In genomic region chr12:81932015-81932414, GRCm38 (mm10) we compare ENCODE assay signal across 15 mouse cellular contexts.
DNase-seq lines count a peak whose midpoint lies in the region; ATAC-seq lines count a peak whose summit lies in the region.
"Had no signal": no experiment of that assay in that cellular context is flagged by ENCODE, and none has a peak within 500 bp of the region (broad histone marks: within the 10 kb centered on the region; RNA-seq: fewer than 3 reads in every experiment).

No protein-coding gene starts in this region.

- peaks cover 15% of the 10 kb centered on the region for H3K36me3 ChIP-seq in heart, embryonic 14.5 days (ENCODE audit: control insufficient read depth, insufficient read depth, low read length)
- peaks cover 14% of the 10 kb centered on the region for H3K36me3 ChIP-seq in heart, embryonic 10.5 days
- peaks cover 9% of the 10 kb centered on the region for H3K36me3 ChIP-seq in kidney, embryonic 15.5 days

- peak overlapping the region; percentile 10 to 37; a peak in 3 of 4 replicates for H3K27ac ChIP-seq in heart, embryonic 14.5 days (replicated peaks in 1 of 2; ENCODE audit: control insufficient read depth in 1 of 2, insufficient read depth in 1 of 2, low read depth in 2 of 2, low read length in 2 of 2)
- no peak overlapping the region for H3K27ac ChIP-seq in heart, embryonic 10.5 days
- H3K27ac ChIP-seq in kidney, embryonic 15.5 days, result no peak overlapping the region
- H3K27ac ChIP-seq: forebrain, embryonic 12.5 days; left cerebral cortex, adult 2 months; limb, embryonic 12.5 days; liver, embryonic 14.5 days; macrophage; neural tube, embryonic 15.5 days had no signal

- H3K9ac ChIP-seq in heart, embryonic 14.5 days (ENCODE audit: low read length), result no peak overlapping the region; the same call in 1 of the 2 replicates
- H3K9ac ChIP-seq in kidney, embryonic 15.5 days, result no peak overlapping the region
- H3K9ac ChIP-seq: forebrain, embryonic 12.5 days; limb, embryonic 12.5 days; liver, embryonic 14.5 days; neural tube, embryonic 15.5 days had no signal

- no peaks in the 10 kb centered on the region for H3K9me3 ChIP-seq in heart, embryonic 14.5 days (ENCODE audit: control insufficient read depth, low read length)
- no peaks in the 10 kb centered on the region for H3K9me3 ChIP-seq in heart, embryonic 10.5 days
- no peaks in the 10 kb centered on the region for H3K9me3 ChIP-seq in kidney, embryonic 15.5 days (replicated peaks)
- H3K9me3 ChIP-seq: forebrain, embryonic 12.5 days; limb, embryonic 12.5 days; neural tube, embryonic 15.5 days had no signal

- peaks cover 8 to 19% of the 10 kb centered on the region in 2 experiments for H3K4me1 ChIP-seq in heart, embryonic 14.5 days (ENCODE audit: control insufficient read depth in 2 of 2, insufficient read depth in 2 of 2, low read length in 2 of 2)
- H3K4me1 ChIP-seq in heart, embryonic 10.5 days, result peaks cover 25% of the 10 kb centered on the region; the same call in 1 of the 2 replicates
- H3K4me1 ChIP-seq in kidney, embryonic 15.5 days, result peaks cover 17% of the 10 kb centered on the region; the same call in 1 of the 2 replicates

- no peak overlapping the region for H3K4me3 ChIP-seq in heart, embryonic 14.5 days (ENCODE audit: control insufficient read depth in 1 of 2, insufficient read depth in 1 of 2, low read depth in 1 of 2, low read length in 2 of 2)
- no peak overlapping the region for H3K4me3 ChIP-seq in heart, embryonic 10.5 days
- no peak overlapping the region for H3K4me3 ChIP-seq in kidney, embryonic 15.5 days (replicated peaks)
- H3K4me3 ChIP-seq: forebrain, embryonic 12.5 days; left cerebral cortex, adult 2 months; limb, embryonic 12.5 days; neural tube, embryonic 15.5 days had no signal

- no peak for ATAC-seq in heart, embryonic 14.5 days (ENCODE audit: insufficient number of reproducible peaks, insufficient read depth, low FRiP score, low read depth)
- ATAC-seq in kidney, embryonic 15.5 days (replicated peaks; ENCODE audit: low FRiP score), result no peak
- ATAC-seq in monocyte, adult 5-6 weeks (replicated peaks; ENCODE audit: insufficient number of reproducible peaks, low FRiP score, low TSS enrichment, poor library complexity, severe bottlenecking), result no peak

- DNase-seq in heart, embryonic 10.5 days (ENCODE audit: low spot score), result no peak
- DNase-seq in kidney, adult 18-20 months, result peak; percentile 32
- DNase-seq in MN1 (ENCODE audit: low spot score), result peak; percentile 37
- peak; percentile 19 to 29 for DNase-seq in kidney, adult 8-10 months
- DNase-seq: adrenal gland, adult 8-10 months; cerebellum, adult 8-10 months had no signal

- peak overlapping the region; percentile 22; the same call in 1 of the 2 replicates for H3K4me2 ChIP-seq in heart, embryonic 14.5 days (ENCODE audit: low read length)
- H3K4me2 ChIP-seq in kidney, embryonic 15.5 days, result no peak overlapping the region
- H3K4me2 ChIP-seq: forebrain, embryonic 12.5 days; limb, embryonic 12.5 days; neural tube, embryonic 15.5 days had no signal

- 33% methylated on average over 13 of the region's 13 CpGs for WGBS in heart, embryonic 14.5 days
- 69% methylated on average over 13 of the region's 13 CpGs for WGBS in heart, embryonic 10.5 days
- WGBS in kidney, embryonic 15.5 days, result 50% methylated on average over 13 of the region's 13 CpGs

- no peaks in the 10 kb centered on the region for H3K27me3 ChIP-seq in heart, embryonic 14.5 days (ENCODE audit: control insufficient read depth, insufficient read depth, low read length)
- H3K27me3 ChIP-seq in heart, embryonic 10.5 days (ENCODE audit: insufficient read depth, poor library complexity, severe bottlenecking), result no peaks in the 10 kb centered on the region
- H3K27me3 ChIP-seq in kidney, embryonic 15.5 days, result no peaks in the 10 kb centered on the region
- H3K27me3 ChIP-seq: forebrain, embryonic 12.5 days; limb, embryonic 12.5 days; neural tube, embryonic 15.5 days had no signal

Comparison
In these comparisons a context has a peak if more than half of its experiments do, and no peak if none do; other contexts are left out.
1. H3K27ac ChIP-seq: peak in heart, embryonic 14.5 days (2 of 2); none in heart, embryonic 10.5 days (single experiment) and kidney, embryonic 15.5 days (single experiment).